Mouse (Mus musculus) adrenal gland, postnatal 25 days (tissue): Measurements from ENCODE around the gene Stoml1. TPM values are rescaled to one million over a fixed set of nuclear protein-coding genes. Genes with fewer than 3 reads are reported as not detected.

Experiments
- DNase-seq: peaks from one replicate; pipeline ENCODE4 v3.0.0; 2021; ENCODE audit warnings: mixed read lengths
- total RNA-seq: library from RNA; stranded (reverse); gene quantifications from 2 replicates; pipeline ENCODE4 v1.2.3, GENCODE M21; 2021

Stoml1 gene
- total RNA-seq, 1 experiment from 2014 or later: 29.6 TPM

- DNase-seq: no peak
Observed at GRCm38 (mm10) chr9:58272068-58272541, 19.1 kb downstream of the Stoml1 start.

GRCm38 (mm10) chr9:58272855-58273254 is 19.9 kb downstream of the Stoml1 start:
- DNase-seq: no peak

DNA sequence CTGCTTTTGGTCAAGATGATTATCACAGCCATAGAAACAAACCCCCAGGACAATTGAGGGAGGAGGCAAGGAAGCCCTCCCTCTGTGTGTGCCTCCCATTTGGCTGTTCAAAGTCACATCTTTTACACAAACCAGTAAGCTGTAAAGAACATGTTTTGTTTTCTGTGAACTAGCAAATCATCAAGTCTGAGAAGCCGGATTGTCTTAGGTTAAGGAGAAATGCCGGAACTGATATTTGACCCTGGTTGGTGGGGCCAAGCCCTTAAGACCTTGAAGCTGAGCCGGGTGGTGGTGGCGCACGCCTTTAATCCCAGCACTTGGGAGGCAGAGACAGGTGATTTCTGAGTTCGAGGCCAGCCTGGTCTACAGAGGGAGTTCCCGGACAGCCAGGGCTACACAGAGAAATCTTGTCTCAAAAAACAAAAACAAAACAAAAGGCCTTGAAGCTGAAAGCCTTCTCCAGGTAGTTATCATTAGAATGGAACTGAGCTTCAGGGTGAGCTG is 21.2 kb downstream of the Stoml1 start:
- DNase-seq: no peak

DNA sequence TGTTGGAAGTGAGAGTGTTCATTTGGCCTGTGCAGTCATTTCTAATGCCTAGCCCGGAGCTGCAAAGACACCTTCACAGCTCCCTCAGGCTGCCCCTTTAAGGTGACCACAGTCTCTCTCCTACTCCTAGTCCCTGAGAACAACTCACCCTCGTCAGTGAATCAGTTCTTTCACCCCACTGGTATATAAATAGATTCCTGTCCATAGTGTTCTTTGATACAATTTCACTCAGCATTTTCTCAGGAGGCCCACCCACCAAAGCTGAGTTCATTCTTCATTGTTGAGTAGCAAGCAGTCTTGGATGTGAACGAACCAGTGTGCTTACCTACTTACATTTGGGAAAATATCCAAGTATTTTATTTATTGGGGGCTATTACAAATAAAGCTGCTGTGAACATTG is 21.7 kb downstream of the Stoml1 start:
- no peak for DNase-seq

GRCm38 (mm10) chr9:58275115-58275774 is 22.3 kb downstream of the Stoml1 start:
- peak; percentile 37 for DNase-seq

GRCm38 (mm10) chr9:58275797-58276196 is 22.8 kb downstream of the Stoml1 start:
- no peak for DNase-seq

DNA sequence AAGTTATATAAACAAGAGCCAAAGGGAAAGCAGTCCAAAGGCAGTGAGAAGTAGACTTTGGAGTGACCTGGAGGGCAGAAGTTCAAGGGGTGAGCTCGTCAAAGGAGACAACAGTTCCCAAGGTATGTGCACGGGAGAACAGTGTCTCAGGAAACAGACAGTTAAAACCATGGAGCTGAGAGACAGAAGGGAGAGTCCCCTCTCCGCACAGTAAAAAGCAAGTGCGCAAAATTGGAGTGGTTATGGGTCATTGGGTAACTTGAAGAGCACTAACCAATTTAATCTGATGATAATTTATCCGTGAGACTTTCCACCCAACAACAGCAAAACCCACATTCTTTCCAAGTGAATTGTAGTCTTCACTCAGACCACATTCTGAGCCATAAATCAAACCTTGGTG is 23.4 kb downstream of the Stoml1 start:
- DNase-seq: no peak

- DNase-seq: no peak
Observed at GRCm38 (mm10) chr9:58278313-58278712, 25.3 kb downstream of the Stoml1 start.

- DNase-seq: no peak
Observed at GRCm38 (mm10) chr9:58278821-58279723, 26.1 kb downstream of the Stoml1 start.

DNA sequence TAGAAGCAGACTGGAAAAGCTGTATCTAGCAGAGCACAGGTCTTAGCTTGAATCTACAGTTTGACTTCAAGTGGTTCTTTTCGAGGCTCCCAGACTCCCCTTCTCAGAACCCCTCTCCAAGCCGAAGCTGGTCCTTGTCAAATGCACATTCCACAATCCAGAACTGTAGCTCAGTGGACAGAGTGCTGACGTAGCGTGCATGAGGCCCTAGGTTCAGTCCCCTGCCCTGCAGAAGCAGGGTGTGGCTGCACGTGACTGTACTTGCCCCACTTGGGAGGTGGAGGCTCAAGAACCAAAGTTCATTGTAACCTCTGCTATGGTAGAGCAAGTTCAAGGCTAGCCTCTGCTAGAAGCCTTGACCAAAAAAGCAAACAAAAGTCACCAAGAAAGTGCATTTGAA is 26.8 kb downstream of the Stoml1 start:
- no peak for DNase-seq

DNA sequence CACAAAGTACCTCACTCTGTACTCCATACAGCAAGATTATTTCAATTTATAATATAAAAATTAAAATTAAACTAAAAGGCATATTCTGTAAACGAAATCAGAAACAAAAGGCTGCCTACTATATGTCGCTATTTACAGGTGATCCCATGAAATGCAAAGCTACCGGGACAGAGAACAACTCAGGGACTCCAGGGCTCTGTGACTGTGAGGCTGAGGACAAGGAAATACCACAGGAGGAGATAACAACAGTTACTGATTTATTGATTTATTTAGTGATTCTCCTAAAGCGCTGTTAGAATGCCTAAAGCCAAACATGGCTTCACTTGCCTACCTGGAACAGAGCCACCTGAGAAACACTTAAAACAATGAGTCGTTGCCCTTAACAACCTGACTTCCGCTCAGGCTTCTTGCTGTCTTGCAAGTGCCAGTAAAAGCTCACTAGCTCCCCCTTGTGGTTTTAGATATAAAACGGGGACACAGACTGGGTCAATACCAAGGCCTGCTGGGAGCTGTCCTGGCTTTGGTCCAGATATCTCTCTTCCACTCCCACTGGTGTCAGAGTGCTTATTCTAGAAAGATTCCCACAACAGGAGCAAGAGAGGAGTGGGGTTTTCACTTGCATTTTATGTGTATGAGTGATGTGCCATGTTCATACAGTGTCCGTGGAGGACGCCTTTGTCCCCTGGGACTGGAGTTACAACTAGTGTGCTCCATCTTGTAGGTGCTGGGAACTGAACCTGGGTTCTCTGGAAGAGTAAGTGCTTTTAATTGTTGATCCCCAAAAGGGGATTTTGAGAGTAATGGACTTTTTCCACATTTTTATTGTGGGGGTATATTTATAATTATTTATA is 27.5 kb downstream of the Stoml1 start:
- DNase-seq: peak; percentile 16

DNA sequence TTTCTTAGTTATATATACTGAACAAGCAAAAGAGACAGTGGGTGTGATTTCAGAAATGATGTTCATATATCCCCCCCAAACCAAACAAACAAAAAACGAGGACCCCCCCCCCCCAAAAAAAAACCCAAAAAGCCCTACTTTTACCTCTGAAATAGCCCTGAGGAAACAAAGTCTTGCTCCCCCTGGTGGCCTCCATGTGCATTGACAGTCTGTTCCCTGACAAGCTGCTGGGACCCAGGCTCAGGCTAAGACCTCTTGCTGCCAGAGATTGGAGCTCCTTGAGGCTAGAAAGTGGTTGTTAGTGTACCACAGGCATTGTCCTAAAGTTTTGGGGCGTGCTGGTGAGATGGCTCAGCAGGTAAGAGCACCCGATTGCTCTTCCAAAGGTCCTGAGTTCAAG is 28.6 kb downstream of the Stoml1 start:
- DNase-seq: peak; percentile 39

DNA sequence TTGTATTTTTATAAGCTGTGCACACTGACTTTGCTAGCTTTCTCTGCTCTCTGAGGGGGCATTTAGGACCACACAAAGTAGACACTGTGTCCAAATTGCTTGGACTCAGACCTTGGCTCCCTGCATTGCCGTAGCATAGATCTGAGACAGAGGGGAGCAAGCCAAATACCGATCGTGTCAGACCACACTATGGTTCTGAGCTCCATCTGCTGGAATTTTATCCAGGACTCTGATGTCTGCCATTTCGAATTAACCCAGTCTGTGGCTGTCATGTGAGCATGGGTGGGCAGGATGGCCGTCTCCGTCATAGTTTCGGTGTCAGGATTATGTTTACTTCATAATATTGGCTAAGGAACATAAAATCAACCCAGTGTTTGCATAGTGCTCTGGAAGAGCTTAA is 30.5 kb downstream of the Stoml1 start:
- no peak for DNase-seq

DNA sequence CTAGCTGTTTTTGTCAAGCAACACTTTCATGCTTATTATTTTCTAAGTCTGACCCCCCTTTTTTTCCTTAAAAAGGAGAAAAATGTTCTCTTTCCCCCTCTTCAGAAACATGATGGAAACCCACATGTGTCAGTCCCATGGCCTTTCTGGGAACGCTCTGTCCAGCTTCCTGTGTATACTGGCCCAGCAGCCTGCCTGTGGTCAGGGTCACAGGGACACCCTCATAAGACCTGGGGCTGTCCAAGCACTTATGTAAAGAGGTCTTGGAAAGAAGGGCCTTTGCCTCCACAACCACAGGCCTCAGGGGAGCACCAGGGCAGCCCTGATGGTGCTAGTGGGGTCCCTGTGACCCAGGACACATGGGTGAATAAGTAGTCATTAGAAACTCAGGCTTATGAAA is 36.1 kb downstream of the Stoml1 start:
- DNase-seq: no peak

DNA sequence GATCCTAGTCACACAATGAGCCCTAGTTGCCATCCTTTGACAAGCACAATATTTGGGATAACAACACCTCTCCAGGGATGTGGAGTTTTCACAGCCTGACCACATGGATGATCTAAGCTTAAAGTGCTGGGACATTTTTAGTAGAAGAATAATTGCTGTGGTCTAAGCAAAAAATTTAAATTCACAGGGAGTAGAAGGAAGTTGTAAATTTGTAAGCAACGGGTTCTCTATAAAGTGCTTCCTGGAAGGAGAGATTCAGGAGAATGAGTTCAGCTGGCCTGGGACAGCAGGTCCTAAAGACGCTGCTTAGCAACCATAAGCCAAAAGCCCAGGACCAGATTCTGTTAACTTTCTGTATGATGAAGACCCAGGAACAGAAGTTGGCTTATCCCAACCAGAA is 36.9 kb downstream of the Stoml1 start:
- no peak for DNase-seq

- no peak for DNase-seq
Observed at GRCm38 (mm10) chr9:58294527-58294926, 41.6 kb downstream of the Stoml1 start.

DNA sequence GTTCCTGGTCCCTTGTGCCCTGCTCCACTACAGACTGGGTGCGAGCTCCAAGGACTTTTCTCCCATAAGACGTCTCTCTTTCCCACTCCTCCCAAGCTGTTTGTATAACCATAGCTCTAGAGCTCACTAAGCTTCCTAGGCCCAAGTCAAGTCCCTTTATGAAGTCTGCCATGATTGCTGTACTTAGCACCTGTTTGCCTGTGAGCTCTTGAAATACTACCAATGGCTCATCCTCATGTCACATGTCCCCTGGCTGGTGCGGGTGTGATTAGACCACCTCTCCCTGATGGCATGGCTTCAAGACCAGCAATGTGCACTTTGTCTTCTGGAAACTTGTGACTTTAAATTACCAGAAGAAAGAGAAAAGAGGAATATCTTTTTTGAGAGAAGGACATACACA is 42.4 kb downstream of the Stoml1 start:
- no peak for DNase-seq

DNA sequence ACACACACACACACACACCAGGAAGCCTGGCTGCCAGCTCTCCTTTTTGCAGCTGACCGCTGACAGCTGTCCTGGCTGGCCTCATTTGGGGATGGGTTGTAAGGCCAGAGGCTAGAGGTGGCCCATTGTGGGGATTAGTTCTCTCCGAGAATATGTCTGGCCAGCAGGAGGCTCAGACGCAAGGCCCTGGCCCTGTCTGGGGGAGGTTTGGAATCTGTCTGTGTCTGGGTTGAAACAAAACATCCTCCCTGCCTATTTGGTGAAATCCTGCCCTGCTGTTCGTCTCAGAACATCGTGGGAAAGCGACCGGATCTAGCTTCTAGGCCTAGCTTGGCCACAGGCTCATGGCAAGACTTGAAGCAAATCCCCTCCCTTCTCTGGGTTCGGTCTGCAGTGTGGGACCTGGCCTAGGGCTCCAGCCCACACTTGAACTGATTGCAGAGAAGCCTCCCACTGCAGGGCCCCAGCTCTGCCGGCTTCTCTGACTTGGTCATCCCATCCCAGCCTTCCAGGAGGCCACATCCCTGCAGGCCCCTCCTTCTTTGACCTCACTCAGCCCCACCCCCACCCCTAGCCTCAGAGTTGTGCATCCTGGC is 42.9 kb downstream of the Stoml1 start:
- DNase-seq: no peak

GRCm38 (mm10) chr9:58297065-58297464 is 44.1 kb downstream of the Stoml1 start:
- no peak for DNase-seq

DNA sequence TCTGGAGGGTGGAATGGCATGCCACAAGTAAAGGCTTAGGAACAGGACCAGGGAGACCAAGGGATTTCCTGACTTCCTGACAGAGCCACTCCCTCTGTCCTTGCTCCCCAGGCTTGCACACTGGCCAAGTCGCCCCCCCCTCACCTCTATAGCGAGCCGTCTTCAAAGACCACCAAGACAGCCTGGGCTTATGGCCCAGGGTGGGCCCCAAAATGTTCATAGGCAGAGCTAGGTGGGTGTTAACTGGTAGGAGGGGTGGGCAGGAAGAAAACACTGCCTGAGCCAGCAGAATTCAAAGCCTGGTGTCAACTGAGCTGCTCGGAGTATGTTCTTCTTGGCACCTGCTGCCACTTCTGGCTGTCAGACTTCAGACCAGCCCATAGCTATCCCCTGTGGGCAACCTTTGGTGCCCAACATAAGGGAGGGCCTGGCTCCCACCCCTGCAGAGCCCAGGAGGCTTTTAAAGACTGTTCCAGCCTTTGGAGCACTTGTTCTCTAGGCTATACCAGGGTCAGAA is 45.1 kb downstream of the Stoml1 start:
- DNase-seq: no peak

DNA sequence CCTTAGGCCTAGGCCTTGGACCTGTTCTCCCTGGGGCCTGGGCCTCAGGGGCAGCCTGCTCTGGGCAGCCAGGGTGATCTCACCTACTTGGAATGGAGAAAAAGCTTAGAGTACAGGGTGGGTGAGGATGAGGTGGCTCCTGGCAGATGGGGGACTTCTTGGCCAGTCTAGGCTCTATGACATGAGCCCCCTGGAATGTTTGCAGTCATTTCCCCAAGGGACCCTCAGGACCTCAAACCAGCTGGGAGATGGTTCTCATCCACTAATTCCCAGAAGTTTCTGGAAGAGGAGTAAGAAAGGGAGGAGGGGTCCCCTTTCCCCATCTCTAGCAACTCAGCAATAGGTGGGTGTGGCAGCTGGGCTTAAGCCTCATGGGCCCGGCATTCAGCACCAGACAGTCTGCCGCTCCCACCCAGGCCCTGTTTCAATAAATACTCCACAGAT is 46.4 kb downstream of the Stoml1 start:
- no peak for DNase-seq

DNA sequence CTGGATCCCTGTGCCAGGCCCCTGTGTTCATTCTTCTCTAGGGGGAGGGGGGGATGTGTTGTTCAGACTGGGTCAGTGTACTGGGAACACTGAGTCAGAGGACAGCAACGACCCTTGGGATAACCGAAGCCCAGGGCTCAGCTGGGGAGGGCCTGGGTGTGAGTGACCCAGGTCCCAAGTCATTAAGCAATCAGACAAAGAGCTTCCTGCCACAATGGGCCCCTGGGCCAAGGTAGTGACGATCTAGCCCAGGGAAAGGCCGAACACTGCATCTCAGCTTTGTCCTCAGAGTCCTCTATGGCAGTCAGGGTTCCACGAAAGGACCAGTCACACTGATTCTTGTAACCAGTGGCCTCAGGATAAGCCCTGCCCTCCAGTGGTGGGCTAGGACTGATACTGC is 50.2 kb downstream of the Stoml1 start:
- DNase-seq: no peak
